Mouse (Mus musculus): ENCODE measurements at regions not wholly inside any gene's neighbourhood (a gene's known extent, or its start where the extent isn't known, plus 50 kb on each side); places are given as distances from the start of the nearest gene placed in this dataset.
"Not testable (repeated sequence)": the region's sequence is repeated elsewhere in the genome, so short reads cannot be mapped to it uniquely, and the experiment has no call there.

GRCm38 (mm10) chr12:117378297-117378887, 137.9 kb upstream of the Rapgef5 start:
- no peak for DNase-seq (ENCODE audit: extremely low spot score in 1 of 2, low spot score in 1 of 2)

- no peak for DNase-seq (ENCODE audit: extremely low spot score in 1 of 2, low spot score in 1 of 2)
Measured at GRCm38 (mm10) chr12:117379103-117379850, 137.0 kb upstream of the Rapgef5 start.

- DNase-seq (ENCODE audit: extremely low spot score in 1 of 2, low spot score in 1 of 2), result no peak
Measured at GRCm38 (mm10) chr12:117380836-117381235, 135.4 kb upstream of the Rapgef5 start.

GRCm38 (mm10) chr12:117382727-117383126, 133.6 kb upstream of the Rapgef5 start:
- not testable (repeated sequence) for DNase-seq (ENCODE audit: extremely low spot score in 1 of 2, low spot score in 1 of 2)

- peak; percentile 76 to 96 for DNase-seq (ENCODE audit: extremely low spot score in 1 of 2, low spot score in 1 of 2)
Measured at GRCm38 (mm10) chr12:117385072-117385666, 131.1 kb upstream of the Rapgef5 start.

- DNase-seq (ENCODE audit: extremely low spot score in 1 of 2, low spot score in 1 of 2), result no peak
Measured at GRCm38 (mm10) chr12:117385697-117386096, 130.6 kb upstream of the Rapgef5 start.

- DNase-seq (ENCODE audit: extremely low spot score in 1 of 2, low spot score in 1 of 2), result no peak
Measured at GRCm38 (mm10) chr12:117386957-117387356, 129.3 kb upstream of the Rapgef5 start.

GRCm38 (mm10) chr12:117389516-117390347, 126.5 kb upstream of the Rapgef5 start:
- DNase-seq (ENCODE audit: extremely low spot score in 1 of 2, low spot score in 1 of 2), result no peak

- DNase-seq (ENCODE audit: extremely low spot score in 1 of 2, low spot score in 1 of 2), result no peak
Measured at GRCm38 (mm10) chr12:117397512-117397911, 118.8 kb upstream of the Rapgef5 start.

- peak; percentile 59 to 86 for DNase-seq (ENCODE audit: extremely low spot score in 1 of 2, low spot score in 1 of 2)
Measured at GRCm38 (mm10) chr12:117403513-117404156, 112.6 kb upstream of the Rapgef5 start.

- no peak for DNase-seq (ENCODE audit: extremely low spot score in 1 of 2, low spot score in 1 of 2)
Measured at GRCm38 (mm10) chr12:117404157-117404752, 112.0 kb upstream of the Rapgef5 start.

GRCm38 (mm10) chr12:117406832-117407231, 109.4 kb upstream of the Rapgef5 start:
- DNase-seq (ENCODE audit: extremely low spot score in 1 of 2, low spot score in 1 of 2), result no peak

- no peak for DNase-seq (ENCODE audit: extremely low spot score in 1 of 2, low spot score in 1 of 2)
Measured at GRCm38 (mm10) chr12:117410604-117411003, 105.7 kb upstream of the Rapgef5 start.

GRCm38 (mm10) chr12:117412257-117412656, 104.0 kb upstream of the Rapgef5 start:
- DNase-seq (ENCODE audit: extremely low spot score in 1 of 2, low spot score in 1 of 2), result peak in 1 of 2 experiments; percentile 20

- no peak for DNase-seq (ENCODE audit: extremely low spot score in 1 of 2, low spot score in 1 of 2)
Measured at GRCm38 (mm10) chr12:117412779-117413505, 103.3 kb upstream of the Rapgef5 start.

GRCm38 (mm10) chr12:117414020-117414419, 102.3 kb upstream of the Rapgef5 start:
- no peak for DNase-seq (ENCODE audit: extremely low spot score in 1 of 2, low spot score in 1 of 2)

GRCm38 (mm10) chr12:117415146-117415545, 101.1 kb upstream of the Rapgef5 start:
- DNase-seq (ENCODE audit: extremely low spot score in 1 of 2, low spot score in 1 of 2), result peak in 1 of 2 experiments; percentile 22

GRCm38 (mm10) chr12:117417991-117418390, 98.3 kb upstream of the Rapgef5 start:
- no peak for DNase-seq (ENCODE audit: extremely low spot score in 1 of 2, low spot score in 1 of 2)

GRCm38 (mm10) chr12:117422315-117422978, 93.8 kb upstream of the Rapgef5 start:
- no peak for DNase-seq (ENCODE audit: extremely low spot score in 1 of 2, low spot score in 1 of 2)
